ENCODE assay signal across 18 mouse cellular contexts in the genomic region with DNA sequence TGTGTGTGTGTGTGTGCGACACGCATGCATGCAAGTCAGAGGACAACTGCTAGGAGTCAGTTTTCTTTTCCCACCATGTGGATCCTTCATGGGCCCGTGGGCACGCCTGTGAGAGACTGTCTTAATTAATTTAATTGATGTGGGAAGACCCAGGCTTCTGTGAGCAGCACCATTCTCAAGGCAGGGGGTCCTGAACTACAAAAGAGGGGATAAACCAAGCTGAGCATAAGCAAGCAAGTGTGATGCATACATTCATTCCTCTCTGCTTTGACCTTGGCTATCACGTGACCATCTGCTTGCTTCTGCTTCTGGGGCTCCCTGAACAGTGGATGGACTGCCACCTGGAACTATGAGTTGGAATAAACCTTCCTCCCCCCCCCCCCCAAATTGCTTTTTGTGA. TPM values are rescaled to one million over a fixed set of nuclear protein-coding genes. Genes with fewer than 3 reads are reported as not detected.
DNase-seq lines count a peak whose midpoint lies in the region; ATAC-seq lines count a peak whose summit lies in the region.
"Had no signal": no experiment of that assay in that cellular context is flagged by ENCODE, and none has a peak within 500 bp of the region (broad histone marks: within the 10 kb centered on the region; RNA-seq: fewer than 3 reads in every experiment).

No protein-coding gene starts in this region.

- H3K27me3 ChIP-seq in forebrain, embryonic 13.5 days: no peaks in the 10 kb centered on the region
- H3K27me3 ChIP-seq in forebrain, embryonic 10.5 days (ENCODE audit: poor library complexity, severe bottlenecking): no peaks in the 10 kb centered on the region
- H3K27me3 ChIP-seq in hindbrain, embryonic 11.5 days (ENCODE audit: control insufficient read depth, insufficient read depth, low read length): no peaks in the 10 kb centered on the region
- no peaks in the 10 kb centered on the region for H3K27me3 ChIP-seq in neural tube, embryonic 15.5 days (replicated peaks)
- H3K27me3 ChIP-seq: kidney, embryonic 15.5 days; liver, embryonic 13.5 days; lung, embryonic 15.5 days; midbrain, embryonic 15.5 days had no signal

- WGBS in forebrain, embryonic 13.5 days: 31% methylated on average over 5 of the region's 5 CpGs
- 67% methylated on average over 5 of the region's 5 CpGs for WGBS in forebrain, embryonic 10.5 days
- WGBS in hindbrain, embryonic 11.5 days: 60% methylated on average over 5 of the region's 5 CpGs
- WGBS in neural tube, embryonic 15.5 days: 37% methylated on average over 5 of the region's 5 CpGs

- H3K9ac ChIP-seq in forebrain, embryonic 13.5 days: no peak overlapping the region
- H3K9ac ChIP-seq in hindbrain, embryonic 11.5 days (ENCODE audit: low read depth, low read length): no peak overlapping the region
- no peak overlapping the region for H3K9ac ChIP-seq in neural tube, embryonic 15.5 days (replicated peaks)
- H3K9ac ChIP-seq: kidney, embryonic 15.5 days; liver, embryonic 13.5 days; lung, embryonic 15.5 days; midbrain, embryonic 15.5 days had no signal

- H3K4me1 ChIP-seq in forebrain, embryonic 13.5 days: peaks cover 28% of the 10 kb centered on the region
- peaks cover 22% of the 10 kb centered on the region for H3K4me1 ChIP-seq in forebrain, embryonic 10.5 days
- no peaks in the 10 kb centered on the region; the same call in 1 of the 2 replicates for H3K4me1 ChIP-seq in hindbrain, embryonic 11.5 days (replicated peaks; ENCODE audit: control insufficient read depth, insufficient read depth, low read length)
- peaks cover 8% of the 10 kb centered on the region; the same call in 1 of the 2 replicates for H3K4me1 ChIP-seq in neural tube, embryonic 15.5 days
- H3K4me1 ChIP-seq: kidney, embryonic 15.5 days; limb, embryonic 10.5 days; liver, embryonic 13.5 days had no signal

- ATAC-seq in forebrain, embryonic 13.5 days: peak; percentile 79
- peak; percentile 51; the same call in 1 of the 2 replicates for ATAC-seq in hindbrain, embryonic 11.5 days (ENCODE audit: low FRiP score)
- ATAC-seq in neural tube, embryonic 15.5 days (ENCODE audit: low FRiP score): 0 out of 2 replicates have a peak, but pooled peaks have one; percentile 45
- ATAC-seq: activated CD4-positive, CD25-positive, alpha-beta regulatory T cell, adult 4 months; inflammation-experienced regulatory T-cells, adult 6 months; midbrain, embryonic 15.5 days had no signal

- H3K9me3 ChIP-seq in forebrain, embryonic 13.5 days (replicated peaks): no peaks in the 10 kb centered on the region
- no peaks in the 10 kb centered on the region for H3K9me3 ChIP-seq in forebrain, embryonic 10.5 days
- no peaks in the 10 kb centered on the region for H3K9me3 ChIP-seq in hindbrain, embryonic 11.5 days (ENCODE audit: control insufficient read depth, low read length)
- H3K9me3 ChIP-seq in neural tube, embryonic 15.5 days (replicated peaks): no peaks in the 10 kb centered on the region
- H3K9me3 ChIP-seq: kidney, embryonic 15.5 days; limb, embryonic 10.5 days; liver, embryonic 13.5 days; lung, embryonic 15.5 days; midbrain, embryonic 15.5 days had no signal

- DNase-seq in forebrain, embryonic 10.5 days (ENCODE audit: extremely low spot score, low spot score): no peak
- DNase-seq in ZHBTc4 (ENCODE audit: low read depth, low spot score): peak; percentile 25
- DNase-seq in hindbrain, embryonic 11.5 days (ENCODE audit: low spot score): no peak
- DNase-seq in cerebellum, adult 9-11 months: no peak
- no peak for DNase-seq in cerebellum, postnatal 25 days
- DNase-seq: adrenal gland, postnatal 14 days; cerebellum, adult 2 months; gastrocnemius, postnatal 14 days; liver, embryonic 13.5 days; thymus, postnatal 4 days had no signal

- no peak overlapping the region for H3K4me2 ChIP-seq in forebrain, embryonic 13.5 days
- H3K4me2 ChIP-seq in hindbrain, embryonic 11.5 days (replicated peaks; ENCODE audit: low read depth, low read length): no peak overlapping the region
- H3K4me2 ChIP-seq in neural tube, embryonic 15.5 days: no peak overlapping the region
- H3K4me2 ChIP-seq: kidney, embryonic 15.5 days; liver, embryonic 13.5 days; lung, embryonic 15.5 days; midbrain, embryonic 15.5 days had no signal

- H3K4me3 ChIP-seq in forebrain, embryonic 13.5 days: no peak overlapping the region
- H3K4me3 ChIP-seq in forebrain, embryonic 10.5 days: no peak overlapping the region
- H3K4me3 ChIP-seq in hindbrain, embryonic 11.5 days (ENCODE audit: low read depth, low read length): no peak overlapping the region
- H3K4me3 ChIP-seq in neural tube, embryonic 15.5 days (replicated peaks): no peak overlapping the region
- H3K4me3 ChIP-seq: kidney, embryonic 15.5 days; limb, embryonic 10.5 days; liver, embryonic 13.5 days; lung, embryonic 15.5 days; midbrain, embryonic 15.5 days had no signal

- H3K27ac ChIP-seq in forebrain, embryonic 13.5 days: peak overlapping the region; percentile 67
- H3K27ac ChIP-seq in forebrain, embryonic 10.5 days: no peak overlapping the region
- no peak overlapping the region for H3K27ac ChIP-seq in hindbrain, embryonic 11.5 days (ENCODE audit: low read depth, low read length)
- H3K27ac ChIP-seq in neural tube, embryonic 15.5 days (replicated peaks): no peak overlapping the region
- H3K27ac ChIP-seq: kidney, embryonic 15.5 days; limb, embryonic 10.5 days; liver, embryonic 13.5 days; lung, embryonic 15.5 days; midbrain, embryonic 15.5 days had no signal

- H3K36me3 ChIP-seq in forebrain, embryonic 13.5 days (ENCODE audit: poor library complexity, severe bottlenecking): no peaks in the 10 kb centered on the region
- H3K36me3 ChIP-seq in forebrain, embryonic 10.5 days (replicated peaks): no peaks in the 10 kb centered on the region
- 0 out of 2 replicates have a peak, but pooled peaks cover 4% of the 10 kb centered on the region for H3K36me3 ChIP-seq in hindbrain, embryonic 11.5 days (ENCODE audit: control insufficient read depth, insufficient read depth, low read length)
- no peaks in the 10 kb centered on the region for H3K36me3 ChIP-seq in neural tube, embryonic 15.5 days
- H3K36me3 ChIP-seq: kidney, embryonic 15.5 days; limb, embryonic 10.5 days; liver, embryonic 13.5 days; lung, embryonic 15.5 days; midbrain, embryonic 15.5 days had no signal

RNA-seq across cellular contexts. Expression of a gene that starts 27.1 kb away (rescaled TPM):
- 34.7 and 35.5 TPM in 2 replicates for polyA plus RNA-seq in forebrain, embryonic 13.5 days (2015; fragmentation: Nextera tagmentation; extraction: Ambion mirVana)
- polyA plus RNA-seq in forebrain, embryonic 10.5 days (2016; fragmentation: Nextera tagmentation; extraction: Ambion mirVana): 19.6 and 21.2 TPM in 2 replicates
- polyA plus RNA-seq in hindbrain, embryonic 11.5 days (2014; fragmentation: Nextera tagmentation; extraction: Ambion mirVana): 46.9 and 50.5 TPM in 2 replicates
- 19.8 and 20.0 TPM in 2 replicates for polyA plus RNA-seq in neural tube, embryonic 15.5 days (2015; fragmentation: Nextera tagmentation; extraction: Ambion mirVana)
